Mouse (Mus musculus) heart, postnatal 14 days (tissue): ENCODE results near the gene Tkt. TPM values are rescaled to one million over a fixed set of nuclear protein-coding genes. Genes with fewer than 3 reads are reported as not detected.
A peak's percentile ranks its signal among the peaks of the same experiment; 100 is the strongest.
"Not testable (repeated sequence)": the region's sequence is repeated elsewhere in the genome, so short reads cannot be mapped to it uniquely, and the experiment has no call there.

Experiments
- DNase-seq, 2 experiments: peaks; one replicate each; pipeline ENCODE4 v3.0.0; 2021 to 2022
- intact Hi-C: fragments of 180-260 bp; cut with DNase I; formaldehyde crosslinking; loops from one replicate; pipeline ENCODE4 v1.15.1; 2025
- long read RNA-seq, 2 experiments: library from polyadenylated mRNA; stranded (forward); transcript quantifications; one replicate each; pipeline ENCODE4 v2.0.0; 2021
- total RNA-seq, 2 experiments: library from RNA; stranded (reverse); gene quantifications; 2 replicates each; pipeline ENCODE4 v1.2.3; 2021

Gene Tkt
- 10 to 100 TPM; 35.1 to 39.2 TPM for total RNA-seq
- long read RNA-seq, experiment 1, partial matches to known transcripts, result 0 of 4 reads
- long read RNA-seq, experiment 1, other reads (novel, unspliced or antisense), result 0 of 4 reads
- long read RNA-seq, experiment 2, transcript Tkt-201 (14 exons, 3,223 nt), result major isoform, 6 of 9 reads
- long read RNA-seq, experiment 2, partial matches to known transcripts, result 2 of 9 reads
- long read RNA-seq, experiment 2, other reads (novel, unspliced or antisense), result 1 of 9 reads

GRCm38 (mm10) chr14:30548131-30548720 lies at the start of gene Tkt:
Tkt (plus strand) TSS chr14:30548359.
- intact Hi-C loops, result loop anchor here (2.0 kb wide), 1 partner anchor 27 kb away; no protein-coding TSS in a partner anchor
- peak; percentile 77 to 87 for DNase-seq

- no peak for DNase-seq
- intact Hi-C loops, result no loop called here
Observed at GRCm38 (mm10) chr14:30504990-30505389, 43.2 kb upstream of the Tkt start.

- intact Hi-C loops, result no loop called here
- no peak for DNase-seq
Observed at GRCm38 (mm10) chr14:30510214-30510763, 37.9 kb upstream of the Tkt start.

- DNase-seq, result no peak
- intact Hi-C loops, result no loop called here
Observed at GRCm38 (mm10) chr14:30512896-30513295, 35.3 kb upstream of the Tkt start.

GRCm38 (mm10) chr14:30515931-30516723 lies 32.0 kb upstream of the Tkt start:
- intact Hi-C loops, result loop anchor here (5.0 kb wide), 1 partner anchor 379 kb away; no protein-coding TSS in a partner anchor
- DNase-seq, result peak in 1 of 2 experiments; percentile 14

GRCm38 (mm10) chr14:30519323-30519722 lies 28.8 kb upstream of the Tkt start:
- DNase-seq, result no peak
- intact Hi-C loops, result loop anchor here (5.0 kb wide), 1 partner anchor 382 kb away; no protein-coding TSS in a partner anchor

- no peak for DNase-seq
- intact Hi-C loops, result no loop called here
Observed at GRCm38 (mm10) chr14:30523356-30523755, 24.8 kb upstream of the Tkt start.

GRCm38 (mm10) chr14:30528392-30528791 lies 19.8 kb upstream of the Tkt start:
- DNase-seq, result no peak
- intact Hi-C loops, result no loop called here

- intact Hi-C loops, result no loop called here
- no peak for DNase-seq
Observed at GRCm38 (mm10) chr14:30528961-30529360, 19.2 kb upstream of the Tkt start.

- intact Hi-C loops, result no loop called here
- no peak for DNase-seq
Observed at GRCm38 (mm10) chr14:30529454-30529853, 18.7 kb upstream of the Tkt start.

- DNase-seq, result peak; percentile 17 to 67
- intact Hi-C loops, result no loop called here
Observed at GRCm38 (mm10) chr14:30530726-30531269, 17.4 kb upstream of the Tkt start.

GRCm38 (mm10) chr14:30531431-30531830 lies 16.7 kb upstream of the Tkt start:
- intact Hi-C loops, result no loop called here
- DNase-seq, result no peak

- intact Hi-C loops, result no loop called here
Observed at GRCm38 (mm10) chr14:30531896-30532295, 16.3 kb upstream of the Tkt start.

GRCm38 (mm10) chr14:30533780-30534450 lies 14.2 kb upstream of the Tkt start:
- intact Hi-C loops, result no loop called here
- DNase-seq, result no peak

More at GRCm38 (mm10) chr14:30531896-30532295, 16.3 kb upstream of the Tkt start:
- DNase-seq, result no peak

- intact Hi-C loops, result no loop called here
- peak; percentile 66 to 79 for DNase-seq
Observed at GRCm38 (mm10) chr14:30541541-30541940, 6.6 kb upstream of the Tkt start.

- DNase-seq, intact Hi-C loops: not testable (repeated sequence)
Observed at GRCm38 (mm10) chr14:30543331-30543730, 4.8 kb upstream of the Tkt start.

- peak; percentile 98 for DNase-seq
- intact Hi-C loops, result loop anchor here (2.0 kb wide), 1 partner anchor 26 kb away; no protein-coding TSS in a partner anchor
Observed at GRCm38 (mm10) chr14:30548965-30549776, 1.0 kb downstream of the Tkt start.

- intact Hi-C loops, result loop anchor here (2.0 kb wide), 1 partner anchor 25 kb away; no protein-coding TSS in a partner anchor
- DNase-seq, result no peak
Observed at GRCm38 (mm10) chr14:30549777-30550149, 1.6 kb downstream of the Tkt start.
